Mouse (Mus musculus) limb, embryonic 12.5 days (tissue): ENCODE results near the gene Syngr1. TPM values are rescaled to one million over a fixed set of nuclear protein-coding genes. Genes with fewer than 3 reads are reported as not detected.

Experiments used
- ATAC-seq: fragments of 200-750 bp; cut with Nextera tagmentation; 2 replicates; pipeline ENCODE4 v1.8.0; 2017; ENCODE audit warnings: low read depth, moderate TSS enrichment; ENCODE audit not compliant: insufficient number of reproducible peaks, insufficient read depth, low FRiP score, low TSS enrichment
- H3K27ac ChIP-seq: fragments of 300-500 bp; sonication (generic); 2 replicates; pipeline ENCODE4 v1.5.1; 2016; ENCODE audit warnings: mild to moderate bottlenecking, moderate library complexity
- H3K27me3 ChIP-seq: fragments of 300-500 bp; sonication (generic); 2 replicates; pipeline ENCODE4 v1.6.1; 2016; ENCODE audit warnings: mild to moderate bottlenecking, moderate library complexity
- H3K36me3 ChIP-seq: fragments of 300-500 bp; sonication (generic); 2 replicates; pipeline ENCODE4 v1.6.1; 2016; ENCODE audit warnings: mild to moderate bottlenecking, moderate library complexity
- H3K4me1 ChIP-seq: fragments of 300-500 bp; sonication (generic); replicated peaks from 2 replicates; pipeline ENCODE4 v1.6.1; 2016
- H3K4me2 ChIP-seq: fragments of 300-500 bp; sonication (generic); 2 replicates; pipeline ENCODE4 v1.6.1; 2016; ENCODE audit warnings: mild to moderate bottlenecking, moderate library complexity
- H3K4me3 ChIP-seq: fragments of 300-500 bp; sonication (generic); replicated peaks from 2 replicates; pipeline ENCODE4 v1.5.1; 2016; ENCODE audit warnings: mild to moderate bottlenecking
- H3K9ac ChIP-seq: fragments of 300-500 bp; sonication (generic); replicated peaks from 2 replicates; pipeline ENCODE4 v1.6.1; 2016; ENCODE audit warnings: mild to moderate bottlenecking, moderate library complexity
- H3K9me3 ChIP-seq: fragments of 300-500 bp; sonication (generic); 2 replicates; pipeline ENCODE4 v1.6.1; 2016; ENCODE audit warnings: mild to moderate bottlenecking, moderate library complexity
- whole genome bisulfite sequencing: fragments of 180-500 bp; shearing (Covaris S2); methylation state at CpG from one replicate; pipeline ENCODE4 v1.1.7; 2016; 5-methylcytosine and 5-hydroxymethylcytosine counted together
- polyA plus RNA-seq: library from polyadenylated mRNA; unstranded; fragments of >200 nt; fragmentation: Nextera tagmentation; extraction: Ambion mirVana; gene quantifications from 2 replicates; pipeline ENCODE4 v1.2.1, GENCODE M21; 2016

Syngr1 gene
- polyA plus RNA-seq, 1 experiment from 2014 or later, result 3.9 TPM

DNA sequence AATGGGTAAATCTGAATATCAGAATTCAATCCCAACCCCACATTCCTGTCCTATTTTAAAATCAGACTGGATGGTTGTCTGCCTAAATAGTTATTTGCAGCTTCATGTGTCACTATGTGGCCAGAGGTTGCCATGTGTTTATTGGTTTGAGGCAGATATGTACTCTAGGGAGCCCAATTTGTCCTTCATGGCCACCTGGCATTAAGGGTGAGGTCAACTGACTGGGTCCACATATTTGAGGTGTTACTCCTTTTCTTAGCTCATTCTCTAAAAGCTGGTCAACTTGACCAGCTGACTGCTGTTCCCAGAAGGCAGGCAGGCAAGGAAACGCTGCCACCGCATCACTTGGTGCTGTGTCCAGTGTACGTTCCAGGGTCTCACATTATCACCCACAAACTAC is 11.2 kb upstream of the Syngr1 start:
- 77% methylated on average over 3 of the region's 3 CpGs for WGBS
- Histone ChIP-seq H3K36me3 (peaks cover 63% of the 10 kb centered on the region), H3K9ac (no peak overlapping the region), H3K27ac (no peak overlapping the region), H3K4me2 (0 out of 2 replicates have a peak overlapping the region, but pooled peaks have one; percentile 89), H3K27me3 (no peaks in the 10 kb centered on the region), H3K4me1 (peaks cover 41% of the 10 kb centered on the region), H3K4me3 (no peak overlapping the region), H3K9me3 (no peaks in the 10 kb centered on the region)
- no peak for ATAC-seq

DNA sequence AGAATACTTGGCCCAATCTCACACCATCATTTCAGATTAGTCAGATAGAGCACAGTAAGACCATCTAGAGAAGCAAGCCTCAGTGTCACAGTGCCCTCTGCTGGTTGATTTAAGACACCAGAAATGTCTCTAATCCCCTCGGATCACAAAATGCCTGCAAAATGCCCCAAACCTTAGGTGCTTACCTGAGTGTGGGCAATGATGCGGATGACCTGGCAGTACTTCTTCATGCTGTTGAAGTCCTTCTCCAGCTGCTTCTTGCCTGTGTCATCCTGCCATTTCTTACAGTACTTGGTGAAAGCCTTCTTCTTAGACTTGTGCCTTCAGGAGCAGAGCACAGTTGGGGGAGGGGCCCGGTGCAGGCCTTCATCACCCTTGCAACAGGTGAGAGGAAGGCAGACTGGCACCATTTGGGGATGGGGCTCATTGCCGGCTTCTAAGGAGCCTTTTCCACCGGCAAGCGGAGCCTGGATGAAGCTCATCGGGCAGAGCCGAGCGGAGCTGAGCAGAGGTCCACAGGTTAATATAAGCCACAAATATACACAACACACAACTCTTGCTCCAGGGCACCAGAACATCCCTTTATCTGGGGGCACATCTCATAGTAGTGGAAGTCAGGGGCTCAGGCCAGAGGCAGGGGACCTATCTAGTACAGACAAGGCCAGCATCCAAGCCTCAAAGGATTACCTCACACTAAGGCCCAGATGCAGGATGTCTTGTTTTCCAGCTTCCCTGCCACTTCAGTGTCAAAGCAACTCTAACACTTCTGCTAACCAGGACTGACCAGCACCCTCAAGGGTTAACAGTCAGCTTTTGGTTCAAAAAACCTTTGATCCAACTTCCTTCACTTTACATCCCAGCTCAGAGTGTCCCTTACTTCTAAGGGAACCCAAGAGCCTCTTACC is 10.2 kb upstream of the Syngr1 start:
- peaks cover 31% of the 10 kb centered on the region for H3K4me1 ChIP-seq
- no peaks in the 10 kb centered on the region for H3K9me3 ChIP-seq
- H3K36me3 ChIP-seq, result peaks cover 63% of the 10 kb centered on the region
- peak overlapping the region; percentile 82 for H3K4me3 ChIP-seq
- H3K27me3 ChIP-seq, result no peaks in the 10 kb centered on the region
- peak overlapping the region; percentile 94 for H3K9ac ChIP-seq
- no peak for ATAC-seq
- H3K4me2 ChIP-seq, result peak overlapping the region; percentile 89
- WGBS, result 57% methylated on average over 9 of the region's 9 CpGs
- H3K27ac ChIP-seq, result 0 out of 2 replicates have a peak overlapping the region, but pooled peaks have one; percentile 17

DNA sequence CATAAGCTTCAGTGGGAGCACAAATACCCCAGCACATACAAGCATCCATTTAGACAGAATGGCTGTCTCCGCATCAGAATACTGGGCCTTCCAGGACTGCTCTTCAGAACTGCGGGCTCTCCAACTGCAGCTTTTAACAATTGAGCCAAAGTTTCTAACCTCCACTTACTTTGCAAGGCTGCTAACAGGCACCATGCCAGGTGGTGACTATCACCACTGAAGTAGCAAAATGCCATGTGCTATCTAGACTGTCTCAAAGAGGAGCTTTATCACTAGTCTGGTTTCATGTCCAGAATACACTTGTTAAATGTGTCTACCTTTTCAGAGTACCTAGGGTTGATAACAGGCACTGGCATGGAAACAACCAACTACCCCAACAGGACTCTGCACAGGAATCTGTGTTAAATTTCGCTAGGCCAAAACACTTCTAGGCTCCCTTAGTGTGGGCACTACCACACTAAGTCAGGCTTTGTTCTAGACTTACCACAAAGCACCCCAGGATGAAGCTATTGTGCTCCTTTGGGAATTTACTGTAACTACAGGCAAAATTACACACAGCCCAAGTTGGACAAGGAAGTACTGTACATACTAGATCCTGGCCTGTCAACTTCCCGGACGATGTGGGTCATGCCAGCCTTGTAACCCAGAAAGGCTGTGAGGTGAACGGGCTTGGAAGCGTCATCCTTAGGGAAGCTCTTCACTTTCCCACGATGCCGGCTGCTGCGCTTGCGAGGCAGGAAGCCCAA is 9.2 kb upstream of the Syngr1 start:
- peaks cover 24% of the 10 kb centered on the region for H3K4me1 ChIP-seq
- peak overlapping the region; percentile 82 for H3K4me3 ChIP-seq
- H3K9me3 ChIP-seq, result peaks cover 4% of the 10 kb centered on the region; the same call in 1 of the 2 replicates
- peak overlapping the region; percentile 94 for H3K9ac ChIP-seq
- peaks cover 54% of the 10 kb centered on the region for H3K36me3 ChIP-seq
- 7% methylated on average over 11 of the region's 11 CpGs for WGBS
- H3K27me3 ChIP-seq, result no peaks in the 10 kb centered on the region
- ATAC-seq, result no peak
- H3K27ac ChIP-seq, result peak overlapping the region; percentile 93
- peak overlapping the region; percentile 89 for H3K4me2 ChIP-seq

DNA sequence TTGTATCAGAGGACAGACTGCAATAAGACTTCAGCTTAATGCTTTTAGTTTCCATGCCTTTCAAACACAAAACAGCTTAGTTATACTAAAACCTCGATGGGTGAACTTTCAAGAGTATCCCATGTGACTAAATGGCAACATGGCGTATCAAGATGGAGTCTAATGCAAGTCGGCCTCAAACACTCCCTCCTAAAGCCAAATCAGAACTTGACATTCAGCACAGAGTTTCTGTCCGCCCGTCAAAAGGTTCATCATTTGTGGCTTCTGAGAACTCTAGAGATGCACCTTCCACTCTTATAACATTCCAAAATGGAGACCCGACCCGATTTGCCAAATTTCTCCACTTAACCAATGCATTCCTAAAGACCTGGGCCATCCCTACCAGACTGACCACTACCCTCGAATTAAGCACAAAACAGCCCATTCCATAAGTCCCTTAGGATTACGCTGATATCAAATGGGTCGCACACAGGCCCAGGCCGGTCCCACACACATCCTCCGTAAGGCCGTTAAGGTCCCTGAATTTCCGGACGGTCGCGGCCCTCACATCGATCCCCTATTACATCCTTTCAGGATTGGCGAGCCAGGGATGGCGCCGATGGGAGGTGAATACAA is 8.4 kb upstream of the Syngr1 start:
- Histone ChIP-seq H3K9ac (peak overlapping the region; percentile 94), H3K27me3 (no peaks in the 10 kb centered on the region), H3K36me3 (peaks cover 47% of the 10 kb centered on the region), H3K4me1 (peaks cover 24% of the 10 kb centered on the region), H3K9me3 (peaks cover 4% of the 10 kb centered on the region; the same call in 1 of the 2 replicates), H3K4me2 (peak overlapping the region; percentile 89), H3K4me3 (peak overlapping the region; percentile 82), H3K27ac (peak overlapping the region; percentile 93)
- under 1% methylated on average over 21 of the region's 21 CpGs for WGBS
- ATAC-seq, result peak; percentile 32; the same call in 1 of the 2 replicates

DNA sequence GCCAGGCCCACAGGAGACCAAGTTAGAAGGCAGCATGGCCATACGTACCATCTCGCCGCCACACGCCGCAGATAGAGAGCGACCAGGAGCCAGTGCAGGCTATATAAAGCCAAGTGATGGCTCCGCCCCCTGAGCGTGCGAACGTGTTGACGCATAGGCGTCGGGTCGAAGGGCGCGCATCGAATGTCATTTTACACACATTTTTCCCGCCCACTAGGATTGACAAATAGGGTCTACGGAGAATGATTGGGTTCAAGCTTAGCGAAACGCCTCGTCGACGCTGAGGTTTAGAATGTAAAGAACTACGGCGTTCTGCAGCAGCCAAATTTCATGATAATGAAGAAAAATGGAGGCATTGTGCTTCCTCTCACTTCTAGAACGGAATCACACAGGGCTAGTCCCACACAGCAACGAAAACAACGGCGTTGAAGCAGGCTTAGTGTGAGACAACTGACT is 7.8 kb upstream of the Syngr1 start:
- peak overlapping the region; percentile 89 for H3K4me2 ChIP-seq
- peak overlapping the region; percentile 93 for H3K27ac ChIP-seq
- H3K4me1 ChIP-seq, result peaks cover 24% of the 10 kb centered on the region
- H3K9me3 ChIP-seq, result peaks cover 4% of the 10 kb centered on the region; the same call in 1 of the 2 replicates
- H3K9ac ChIP-seq, result peak overlapping the region; percentile 94
- H3K27me3 ChIP-seq, result no peaks in the 10 kb centered on the region
- ATAC-seq, result peak; percentile 92
- H3K4me3 ChIP-seq, result peak overlapping the region; percentile 82
- under 1% methylated on average over 30 of the region's 30 CpGs for WGBS
- peaks cover 42% of the 10 kb centered on the region for H3K36me3 ChIP-seq

DNA sequence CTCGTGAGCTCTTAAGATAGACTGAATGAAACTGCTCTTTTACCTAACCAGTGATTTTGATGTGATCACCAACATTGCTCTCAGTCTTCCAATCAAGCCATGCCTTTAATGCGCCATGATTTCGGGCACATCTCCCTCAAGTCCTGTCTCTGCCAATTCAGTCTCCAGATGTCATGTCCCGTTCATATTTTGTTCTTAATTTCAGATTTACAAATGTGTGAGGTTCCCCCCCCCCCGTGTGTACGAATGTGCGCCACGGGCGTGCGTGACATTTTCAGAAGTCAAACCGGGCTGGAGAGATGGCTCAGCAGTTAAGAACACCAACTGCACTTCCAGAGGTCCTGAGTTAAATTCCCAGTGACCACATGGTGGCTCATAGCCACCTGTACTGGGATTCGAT is 7.4 kb upstream of the Syngr1 start:
- Histone ChIP-seq H3K4me2 (peak overlapping the region; percentile 71), H3K4me3 (peak overlapping the region; percentile 82), H3K9ac (peak overlapping the region; percentile 61), H3K4me1 (peaks cover 24% of the 10 kb centered on the region), H3K36me3 (peaks cover 37% of the 10 kb centered on the region), H3K27me3 (no peaks in the 10 kb centered on the region), H3K9me3 (peaks cover 4% of the 10 kb centered on the region; the same call in 1 of the 2 replicates), H3K27ac (peak overlapping the region; percentile 92)
- 1% methylated on average over 12 of the region's 12 CpGs for WGBS
- ATAC-seq, result no peak; the same call in 1 of the 2 replicates

DNA sequence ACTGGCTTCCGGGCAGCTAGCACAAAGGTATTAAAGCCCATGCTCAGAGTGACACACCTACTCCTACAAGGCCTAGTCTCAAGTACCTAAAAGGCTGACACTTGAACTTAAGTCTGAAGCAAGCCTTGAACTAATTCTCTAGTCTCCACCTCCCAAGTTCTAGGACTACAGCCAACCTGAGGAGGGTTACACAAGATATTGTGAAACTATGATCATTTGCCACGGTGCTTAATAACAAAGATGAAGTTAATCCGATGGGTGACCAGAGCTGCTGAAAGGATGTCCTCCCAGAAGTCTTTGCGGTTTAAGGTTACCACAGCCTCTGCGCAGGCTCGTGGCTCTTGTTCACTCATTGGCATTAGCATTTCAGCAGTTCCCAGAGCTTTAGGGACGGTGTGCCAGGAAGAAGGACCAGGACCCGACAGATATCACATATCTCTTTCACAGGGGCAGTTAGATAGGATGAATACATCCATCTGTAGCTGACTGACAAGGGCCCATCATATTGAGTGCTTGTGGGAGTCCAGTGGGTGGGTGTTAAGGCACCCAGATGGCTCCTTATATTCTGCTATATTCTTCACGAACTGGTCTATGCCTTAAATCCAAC is 3.6 kb upstream of the Syngr1 start:
- Histone ChIP-seq H3K27ac (no peak overlapping the region), H3K36me3 (no peaks in the 10 kb centered on the region), H3K4me3 (no peak overlapping the region), H3K27me3 (peaks cover 35% of the 10 kb centered on the region), H3K9ac (no peak overlapping the region), H3K4me1 (peaks cover 20% of the 10 kb centered on the region), H3K9me3 (peaks cover 4% of the 10 kb centered on the region; the same call in 1 of the 2 replicates), H3K4me2 (no peak overlapping the region)
- ATAC-seq, result no peak
- 86% methylated on average over 9 of the region's 9 CpGs for WGBS

DNA sequence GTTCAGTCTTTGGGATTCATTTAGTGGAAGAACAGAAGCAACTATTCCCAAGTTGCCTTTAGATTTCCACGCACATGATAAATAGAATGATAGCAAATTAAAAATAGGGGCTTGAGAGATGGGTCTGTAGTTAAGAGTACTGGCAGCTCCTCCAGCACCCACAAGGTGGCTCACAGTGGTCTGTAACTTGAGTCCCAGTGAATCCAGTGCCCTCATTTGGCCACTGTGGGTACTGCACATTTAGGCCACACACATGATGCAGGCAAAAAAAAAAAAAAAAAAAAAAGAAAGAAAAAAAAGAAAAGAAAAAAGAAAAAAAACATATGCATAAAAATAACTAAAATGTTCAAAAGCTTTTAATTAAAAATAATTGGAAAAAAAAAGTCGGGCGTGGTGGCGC is 2.5 kb upstream of the Syngr1 start:
- WGBS, result 35% methylated on average over 4 of the region's 4 CpGs

DNA sequence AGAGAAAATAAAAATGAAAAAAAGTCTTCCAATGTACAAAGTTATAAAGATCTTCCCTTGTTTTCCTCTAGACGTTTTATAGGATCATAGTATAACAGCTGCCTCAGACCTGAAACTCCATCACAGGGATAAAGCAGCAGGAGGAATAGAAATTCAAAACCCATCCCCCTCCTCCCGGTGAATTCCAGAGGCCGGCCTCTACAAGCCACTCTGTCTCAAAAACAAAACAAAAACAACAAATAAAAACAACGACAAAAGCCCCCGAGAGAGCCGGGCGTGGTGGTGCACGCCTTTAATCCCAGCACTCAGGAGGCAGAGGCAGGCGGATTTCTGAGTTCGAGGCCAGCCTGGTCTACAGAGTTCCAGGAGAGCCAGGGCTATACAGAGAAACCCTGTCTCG is 979 bp upstream of the Syngr1 start:
- no peak overlapping the region for H3K4me2 ChIP-seq

More for the DNA sequence above, 2.5 kb upstream of the Syngr1 start:
- Histone ChIP-seq H3K27ac (no peak overlapping the region), H3K27me3 (peaks cover 46% of the 10 kb centered on the region), H3K4me3 (no peak overlapping the region), H3K4me1 (peaks cover 23% of the 10 kb centered on the region), H3K9ac (no peak overlapping the region), H3K9me3 (peaks cover 4% of the 10 kb centered on the region; the same call in 1 of the 2 replicates), H3K36me3 (no peaks in the 10 kb centered on the region), H3K4me2 (no peak overlapping the region)
- no peak for ATAC-seq

DNA sequence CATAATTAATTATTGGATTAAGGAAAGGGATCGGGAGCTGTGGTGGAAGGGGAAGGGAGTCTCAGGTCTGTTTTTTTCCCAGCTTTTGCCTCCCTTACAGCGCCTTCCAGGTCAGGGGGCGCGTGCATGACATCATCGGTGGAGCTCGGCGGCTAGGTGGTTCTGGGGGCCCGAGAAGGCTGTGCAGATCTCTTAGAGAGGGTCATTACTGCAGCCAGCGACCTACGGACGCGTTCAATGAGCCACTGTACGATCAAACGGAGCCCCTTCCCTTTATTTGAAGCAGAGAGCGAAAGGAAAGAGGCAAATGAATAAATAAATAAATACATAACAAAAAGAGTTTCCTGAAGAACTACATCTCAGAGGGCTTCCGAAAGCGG is 403 bp upstream of the Syngr1 start:
- Histone ChIP-seq H3K9me3 (peaks cover 4% of the 10 kb centered on the region; the same call in 1 of the 2 replicates), H3K4me3 (peak overlapping the region; percentile 61), H3K9ac (peak overlapping the region; percentile 65), H3K27ac (no peak overlapping the region), H3K27me3 (peaks cover 63% of the 10 kb centered on the region), H3K4me1 (peaks cover 23% of the 10 kb centered on the region), H3K4me2 (peak overlapping the region; percentile 97), H3K36me3 (no peaks in the 10 kb centered on the region)
- 2% methylated on average over 17 of the region's 17 CpGs for WGBS
- 0 out of 2 replicates have a peak, but pooled peaks have one; percentile 43 for ATAC-seq

More for the DNA sequence above, 979 bp upstream of the Syngr1 start:
- Histone ChIP-seq H3K4me1 (peaks cover 23% of the 10 kb centered on the region), H3K4me3 (peak overlapping the region; percentile 61; the same call in 1 of the 2 replicates), H3K36me3 (no peaks in the 10 kb centered on the region), H3K9ac (no peak overlapping the region), H3K9me3 (peaks cover 4% of the 10 kb centered on the region; the same call in 1 of the 2 replicates), H3K27ac (no peak overlapping the region), H3K27me3 (peaks cover 58% of the 10 kb centered on the region)
- 74% methylated on average over 11 of the region's 11 CpGs for WGBS
- no peak for ATAC-seq
